Mouse (Mus musculus) heart, adult 2 months (tissue): ENCODE results near the gene Usp37.
"Not testable (repeated sequence)": the region's sequence is repeated elsewhere in the genome, so short reads cannot be mapped to it uniquely, and the experiment has no call there.

Experiments used
- CTCF ChIP-seq: fragments of 200-600 bp; IDR thresholded peaks from 2 replicates; pipeline ENCODE4 v1.8.1; 2022; ENCODE audit warnings: antibody characterized with exemption, mild to moderate bottlenecking, moderate library complexity
- EP300 ChIP-seq: fragments of 200-500 bp; IDR thresholded peaks from 2 replicates; pipeline ENCODE4 v1.6.1; 2011; ENCODE audit warnings: low read depth, low read length, control low read depth; ENCODE audit not compliant: insufficient read depth
- POLR2A ChIP-seq: fragments of 200-500 bp; IDR thresholded peaks from 2 replicates; pipeline ENCODE4 v1.6.1; 2011; ENCODE audit warnings: mild to moderate bottlenecking, low read depth, low read length, control low read depth; ENCODE audit not compliant: insufficient read depth

- TF ChIP-seq POLR2A, CTCF, EP300: not testable (repeated sequence)
These were observed 31.1 kb downstream of the Usp37 start for GRCm38 (mm10) chr1:74512999-74513398.
